Mouse (Mus musculus): Measurements from ENCODE around the gene Col6a4. TPM values are rescaled to one million over a fixed set of nuclear protein-coding genes. Genes with fewer than 3 reads are reported as not detected.

Gene Col6a4
- total RNA-seq, 2 experiments from 2014 or later: not detected

DNA sequence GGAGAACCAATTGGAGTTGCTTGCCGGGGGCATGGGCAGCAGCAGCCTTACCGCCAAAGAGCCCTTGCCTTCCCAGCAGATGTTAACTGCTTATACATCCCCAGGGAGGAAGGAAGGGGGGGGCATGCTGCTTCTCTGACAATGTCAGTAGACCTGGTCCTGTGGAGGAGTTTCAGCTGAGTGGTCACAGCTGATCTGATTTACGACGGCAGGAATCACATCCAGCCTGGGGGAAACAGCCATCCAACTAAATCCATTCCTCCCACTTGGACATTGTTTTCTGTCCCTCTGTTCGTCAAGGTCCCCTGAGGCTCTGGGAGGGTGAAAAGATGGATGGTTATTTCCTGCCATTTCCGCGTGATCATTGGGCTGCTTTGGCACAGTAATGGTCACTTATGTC, 7.8 kb upstream of the Col6a4 start:
- Histone ChIP-seq H3K27ac (no peak overlapping the region), H3K4me3 (no peak overlapping the region)
- DNase-seq: no peak
- intact Hi-C loops (cut with DNase I): no loop called here
- TF ChIP-seq CTCF (IDR thresholded peaks at IDR 0.05): no peak

DNA sequence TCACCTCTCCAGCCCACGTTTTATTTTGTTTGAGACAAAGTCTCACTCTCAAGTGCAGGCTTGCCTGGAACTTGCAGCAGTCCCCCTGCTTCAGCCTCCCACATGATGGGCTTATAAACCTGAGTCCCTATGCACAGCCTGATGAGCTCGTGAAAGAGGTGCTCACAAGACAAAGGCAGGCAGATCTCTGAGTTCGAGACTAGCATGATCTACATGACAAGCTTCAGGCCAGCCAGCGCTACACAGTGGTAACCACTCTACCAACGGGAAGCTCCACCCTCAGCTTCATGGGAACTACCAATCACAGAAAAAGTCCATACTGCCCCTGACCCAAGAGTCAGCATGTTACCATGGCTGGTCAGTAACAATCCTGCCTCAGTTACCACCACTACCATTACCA, 4.6 kb upstream of the Col6a4 start:
- TF ChIP-seq CTCF (IDR thresholded peaks at IDR 0.05): no peak
- intact Hi-C loops (cut with DNase I): no loop called here
- H3K4me3 ChIP-seq: no peak overlapping the region

DNA sequence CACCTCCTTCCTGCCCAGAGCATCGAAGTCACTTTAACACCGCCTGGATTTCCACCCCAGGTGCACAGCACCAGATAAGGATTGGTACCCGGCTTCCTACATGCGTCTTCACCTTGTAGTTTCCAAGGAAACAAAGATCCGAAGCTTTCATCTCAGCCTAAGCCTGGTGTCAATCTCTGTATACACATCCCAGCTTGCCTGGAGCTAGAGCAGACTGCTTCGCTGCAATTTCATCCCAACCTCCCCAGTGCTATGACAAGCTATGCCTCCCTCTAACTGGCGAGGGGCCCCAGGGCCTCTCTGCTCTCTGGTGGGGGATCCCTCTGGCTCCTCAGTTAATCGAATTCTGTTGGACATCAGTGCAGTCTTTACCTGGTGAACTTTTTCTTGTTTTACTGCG, 3.7 kb upstream of the Col6a4 start:
- no peak for DNase-seq
- no peak for TF ChIP-seq CTCF (IDR thresholded peaks at IDR 0.05)
- Histone ChIP-seq H3K4me3 (no peak overlapping the region), H3K27ac (no peak overlapping the region)
- intact Hi-C loops (cut with DNase I): no loop called here

More for the DNA sequence above, 4.6 kb upstream of the Col6a4 start:
- H3K27ac ChIP-seq: no peak overlapping the region
- no peak for DNase-seq

DNA sequence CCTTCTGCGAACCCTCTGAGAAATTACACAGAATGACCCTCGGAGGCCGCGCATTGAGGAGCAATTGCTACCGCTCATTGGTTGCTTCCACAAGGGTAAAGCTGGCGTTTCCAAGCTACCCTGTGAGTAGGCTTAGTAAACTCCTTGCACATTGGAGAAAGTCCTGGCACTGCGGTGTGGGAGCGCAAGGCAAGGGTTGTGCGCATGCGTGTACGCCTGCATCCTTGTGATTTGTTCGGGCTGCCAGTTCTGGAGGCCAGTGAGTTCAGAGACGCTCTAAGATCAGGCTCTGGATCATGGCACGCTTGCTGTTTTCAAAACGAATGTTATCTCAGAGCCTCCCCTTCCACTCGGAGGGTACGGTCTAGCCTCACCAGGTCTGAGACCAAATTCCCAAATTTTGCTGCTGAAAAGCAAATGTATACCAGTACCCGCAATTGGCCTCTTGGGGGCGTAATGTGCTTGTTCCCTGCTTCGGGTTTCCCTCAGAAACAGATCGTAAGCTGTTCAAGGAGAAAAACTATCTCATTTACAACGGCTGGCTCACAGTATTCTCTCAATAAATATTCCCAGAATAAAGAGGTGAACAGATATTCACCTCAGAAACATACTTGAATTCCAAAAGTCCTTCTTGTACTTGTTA, 2.9 kb upstream of the Col6a4 start:
- Histone ChIP-seq H3K27ac (no peak overlapping the region), H3K4me3 (no peak overlapping the region)
- intact Hi-C loops (cut with DNase I): no loop called here
- peak; percentile 10; the same call in 1 of the 2 replicates for TF ChIP-seq CTCF (IDR thresholded peaks at IDR 0.05)
- DNase-seq: no peak

GRCm38 (mm10) chr9:106081528-106081927, 15.1 kb downstream of the Col6a4 start:
- Histone ChIP-seq H3K27ac (no peak overlapping the region), H3K4me3 (no peak overlapping the region)
- DNase-seq: no peak
- TF ChIP-seq CTCF (IDR thresholded peaks at IDR 0.05): no peak
- intact Hi-C loops (cut with DNase I): no loop called here

DNA sequence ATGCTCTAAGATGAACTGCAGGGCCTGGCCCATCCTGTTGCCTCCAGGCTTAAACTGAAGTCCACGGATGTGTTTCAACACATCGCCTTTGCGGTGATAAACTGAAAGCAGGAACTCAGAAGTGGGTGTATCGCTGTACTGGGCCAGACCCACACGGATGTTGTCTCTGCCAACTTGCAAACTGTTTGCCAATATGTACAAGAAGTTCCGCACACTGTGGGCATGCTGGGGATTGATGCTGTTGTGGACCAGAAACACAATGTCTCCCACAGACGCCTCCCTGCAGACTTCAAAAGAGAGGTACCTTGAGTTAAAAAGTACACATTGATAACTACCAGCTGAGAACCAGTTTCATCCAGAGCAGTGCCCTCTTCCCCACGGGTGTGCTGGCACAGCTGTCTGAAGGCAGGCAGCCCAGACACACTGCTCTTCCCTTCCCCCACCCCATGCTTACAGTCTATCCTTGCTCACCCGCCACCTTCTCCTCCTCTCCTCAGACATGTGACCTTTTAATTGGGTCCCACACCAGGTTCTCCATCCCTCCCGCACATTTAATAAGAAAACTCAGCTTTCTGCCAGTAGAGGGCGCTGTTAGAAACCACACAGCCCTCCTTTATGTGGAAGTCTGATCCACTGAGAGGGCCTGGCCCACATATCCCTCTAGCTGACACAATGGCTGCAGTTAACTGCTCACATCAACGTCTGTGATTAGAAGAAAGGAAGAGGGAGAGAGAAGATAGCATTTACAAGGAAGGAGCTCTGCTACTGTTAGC, 16.1 kb downstream of the Col6a4 start:
- H3K27ac ChIP-seq: no peak overlapping the region
- peak; percentile 38 for DNase-seq
- peak; percentile 67 for TF ChIP-seq CTCF (IDR thresholded peaks at IDR 0.05)
- H3K4me3 ChIP-seq: no peak overlapping the region
- intact Hi-C loops (cut with DNase I): no loop called here

- TF ChIP-seq CTCF (IDR thresholded peaks at IDR 0.05): no peak
- DNase-seq: no peak
- Histone ChIP-seq H3K4me3 (no peak overlapping the region), H3K27ac (no peak overlapping the region)
- intact Hi-C loops (cut with DNase I): no loop called here
Observed at GRCm38 (mm10) chr9:106077953-106078352, 18.6 kb downstream of the Col6a4 start.

DNA sequence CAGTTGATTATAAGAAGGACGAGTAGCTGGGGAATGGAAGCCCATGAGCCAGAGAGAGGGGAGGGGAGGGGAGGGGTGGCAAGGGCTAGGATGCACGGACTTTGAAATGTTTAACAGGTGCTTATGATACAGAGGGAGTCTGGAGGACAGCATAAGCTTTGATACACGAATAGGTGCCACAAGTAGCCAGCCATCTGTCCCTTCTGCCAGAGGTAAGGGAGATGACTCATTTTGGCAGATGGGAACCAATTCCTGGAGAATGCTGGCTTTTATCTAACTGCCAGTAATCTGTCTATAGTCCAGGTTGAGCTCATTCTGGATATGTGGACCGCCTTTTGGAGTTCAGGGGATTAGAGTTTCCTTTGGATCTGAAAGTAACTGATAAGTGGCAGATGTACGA, 20.3 kb downstream of the Col6a4 start:
- intact Hi-C loops (cut with DNase I): no loop called here
- Histone ChIP-seq H3K4me3 (no peak overlapping the region), H3K27ac (no peak overlapping the region)
- DNase-seq: no peak
- no peak for TF ChIP-seq CTCF (IDR thresholded peaks at IDR 0.05)

GRCm38 (mm10) chr9:106073956-106074355, 22.6 kb downstream of the Col6a4 start:
- TF ChIP-seq CTCF (IDR thresholded peaks at IDR 0.05): no peak
- DNase-seq: no peak
- Histone ChIP-seq H3K27ac (no peak overlapping the region), H3K4me3 (no peak overlapping the region)
- intact Hi-C loops (cut with DNase I): no loop called here

- TF ChIP-seq CTCF (IDR thresholded peaks at IDR 0.05): no peak
- intact Hi-C loops (cut with DNase I): no loop called here
- Histone ChIP-seq H3K4me3 (no peak overlapping the region), H3K27ac (no peak overlapping the region)
- no peak for DNase-seq
Observed at GRCm38 (mm10) chr9:106071651-106072050, 24.9 kb downstream of the Col6a4 start.

DNA sequence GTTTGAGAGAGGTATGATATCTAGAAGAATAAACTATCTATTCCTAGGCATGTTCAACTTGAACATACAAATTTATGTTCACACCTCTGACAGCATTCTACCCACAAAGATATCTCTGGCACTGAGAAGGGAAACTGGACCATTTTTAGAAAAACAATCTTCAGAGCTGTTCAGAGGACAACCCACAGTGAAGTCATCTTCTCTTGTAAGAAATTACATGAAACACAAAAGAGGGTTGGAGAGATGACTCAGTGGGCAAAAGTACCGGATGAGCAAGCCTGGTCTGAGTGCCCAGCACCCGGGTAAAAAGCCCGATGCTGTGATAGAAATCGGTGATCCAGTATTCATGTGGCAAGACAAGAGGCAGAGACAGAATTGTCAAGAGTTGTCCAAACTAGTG, 43.1 kb downstream of the Col6a4 start:
- Histone ChIP-seq H3K4me3 (no peak overlapping the region), H3K27ac (no peak overlapping the region)
- no peak for TF ChIP-seq CTCF (IDR thresholded peaks at IDR 0.05)
- intact Hi-C loops (cut with DNase I): no loop called here
- DNase-seq: no peak

- H3K4me3 ChIP-seq: no peak overlapping the region
- no peak overlapping the region for H3K27ac ChIP-seq
- intact Hi-C loops (cut with DNase I): no loop called here
- TF ChIP-seq CTCF (IDR thresholded peaks at IDR 0.05): no peak
- DNase-seq: no peak
Observed at GRCm38 (mm10) chr9:106043921-106044503, 52.6 kb downstream of the Col6a4 start.

GRCm38 (mm10) chr9:106039915-106040659, 56.5 kb downstream of the Col6a4 start:
- no peak for DNase-seq
- Histone ChIP-seq H3K4me3 (no peak overlapping the region), H3K27ac (no peak overlapping the region)
- TF ChIP-seq CTCF (IDR thresholded peaks at IDR 0.05): no peak
- intact Hi-C loops (cut with DNase I): loop anchor here (5.0 kb wide), 1 partner anchor 348 kb away; no protein-coding TSS in a partner anchor
